Mouse (Mus musculus): ENCODE measurements around the gene Srl. TPM values are rescaled to one million over a fixed set of nuclear protein-coding genes. Genes with fewer than 3 reads are reported as not detected.

The Srl gene
- total and polyA plus RNA-seq, 2 experiments from 2014 or later = 11.6 to 34.4 TPM

GRCm38 (mm10) chr16:4551056-4551455 is 9.4 kb upstream of the Srl start:
- Histone ChIP-seq H3K9me3 (ENCODE audit: low read length) (no peaks in the 10 kb centered on the region), H3K4me2 (ENCODE audit: low read depth, low read length, poor library complexity, severe bottlenecking) (no peak overlapping the region), H3K9ac (replicated peaks; ENCODE audit: low read length, poor library complexity, severe bottlenecking) (no peak overlapping the region), H3K27me3 (ENCODE audit: insufficient read depth, low read length) (no peaks in the 10 kb centered on the region), H3K4me1 (ENCODE audit: insufficient read depth, low read length) (no peaks in the 10 kb centered on the region), H3K4me3 (ENCODE audit: low read depth, low read length) (no peak overlapping the region), H3K27ac (ENCODE audit: low read depth, low read length) (no peak overlapping the region), H3K36me3 (ENCODE audit: insufficient read depth, low read length) (peaks cover 4% of the 10 kb centered on the region; the same call in 1 of the 2 replicates)
- WGBS = 33% methylated on average over 13 of the region's 13 CpGs
- peak; percentile 98 for TF ChIP-seq CTCF (IDR thresholded peaks at IDR 0.05)
- ATAC-seq (ENCODE audit: low FRiP score) (peak; percentile 69), DNase-seq (ENCODE audit: low spot score) (peak; percentile 75)

- TF ChIP-seq CTCF (IDR thresholded peaks at IDR 0.05) = peak; percentile 11; the same call in 1 of the 2 replicates
- H3K27me3 ChIP-seq (ENCODE audit: insufficient read depth, low read length) = no peaks in the 10 kb centered on the region
- no peak for ATAC-seq (ENCODE audit: low FRiP score)
- H3K9ac ChIP-seq (replicated peaks; ENCODE audit: low read length, poor library complexity, severe bottlenecking) = no peak overlapping the region
- peaks cover 13% of the 10 kb centered on the region for H3K36me3 ChIP-seq (ENCODE audit: insufficient read depth, low read length)
- no peak overlapping the region for H3K4me2 ChIP-seq (ENCODE audit: low read depth, low read length, poor library complexity, severe bottlenecking)
- no peaks in the 10 kb centered on the region for H3K9me3 ChIP-seq (ENCODE audit: low read length)
- no peak overlapping the region for H3K4me3 ChIP-seq (ENCODE audit: low read depth, low read length)
- no peak for DNase-seq (ENCODE audit: low spot score)
- 90% methylated on average over 18 of the region's 18 CpGs for WGBS
- H3K27ac ChIP-seq (ENCODE audit: low read depth, low read length) = no peak overlapping the region
- no peaks in the 10 kb centered on the region for H3K4me1 ChIP-seq (ENCODE audit: insufficient read depth, low read length)
These were observed 7.5 kb upstream of the Srl start for GRCm38 (mm10) chr16:4548953-4549688.

- DNase-seq (ENCODE audit: low spot score) = no peak
- Histone ChIP-seq H3K4me2 (ENCODE audit: low read depth, low read length, poor library complexity, severe bottlenecking) (no peak overlapping the region), H3K27me3 (ENCODE audit: insufficient read depth, low read length) (no peaks in the 10 kb centered on the region), H3K9ac (replicated peaks; ENCODE audit: low read length, poor library complexity, severe bottlenecking) (no peak overlapping the region), H3K36me3 (ENCODE audit: insufficient read depth, low read length) (peaks cover 13% of the 10 kb centered on the region), H3K9me3 (ENCODE audit: low read length) (no peaks in the 10 kb centered on the region), H3K27ac (ENCODE audit: low read depth, low read length) (no peak overlapping the region), H3K4me1 (ENCODE audit: insufficient read depth, low read length) (no peaks in the 10 kb centered on the region), H3K4me3 (ENCODE audit: low read depth, low read length) (no peak overlapping the region)
- WGBS = 92% methylated on average over 5 of the region's 5 CpGs
- no peak for ATAC-seq (ENCODE audit: low FRiP score)
- no peak for TF ChIP-seq CTCF (IDR thresholded peaks at IDR 0.05)
These were observed 6.0 kb upstream of the Srl start for GRCm38 (mm10) chr16:4547611-4548010.

GRCm38 (mm10) chr16:4546838-4547237 is 5.2 kb upstream of the Srl start:
- ATAC-seq (ENCODE audit: low FRiP score) (no peak), DNase-seq (ENCODE audit: low spot score) (no peak)
- no peak overlapping the region for H3K27ac ChIP-seq (ENCODE audit: low read depth, low read length)
- TF ChIP-seq CTCF (IDR thresholded peaks at IDR 0.05) = no peak
- no peaks in the 10 kb centered on the region for H3K27me3 ChIP-seq (ENCODE audit: insufficient read depth, low read length)
- 94% methylated on average over 8 of the region's 8 CpGs for WGBS
- H3K4me3 ChIP-seq (ENCODE audit: low read depth, low read length) = no peak overlapping the region
- H3K9me3 ChIP-seq (ENCODE audit: low read length) = no peaks in the 10 kb centered on the region
- no peak overlapping the region for H3K4me2 ChIP-seq (ENCODE audit: low read depth, low read length, poor library complexity, severe bottlenecking)
- no peaks in the 10 kb centered on the region for H3K4me1 ChIP-seq (ENCODE audit: insufficient read depth, low read length)
- no peak overlapping the region for H3K9ac ChIP-seq (replicated peaks; ENCODE audit: low read length, poor library complexity, severe bottlenecking)
- peaks cover 13% of the 10 kb centered on the region for H3K36me3 ChIP-seq (ENCODE audit: insufficient read depth, low read length)

DNA sequence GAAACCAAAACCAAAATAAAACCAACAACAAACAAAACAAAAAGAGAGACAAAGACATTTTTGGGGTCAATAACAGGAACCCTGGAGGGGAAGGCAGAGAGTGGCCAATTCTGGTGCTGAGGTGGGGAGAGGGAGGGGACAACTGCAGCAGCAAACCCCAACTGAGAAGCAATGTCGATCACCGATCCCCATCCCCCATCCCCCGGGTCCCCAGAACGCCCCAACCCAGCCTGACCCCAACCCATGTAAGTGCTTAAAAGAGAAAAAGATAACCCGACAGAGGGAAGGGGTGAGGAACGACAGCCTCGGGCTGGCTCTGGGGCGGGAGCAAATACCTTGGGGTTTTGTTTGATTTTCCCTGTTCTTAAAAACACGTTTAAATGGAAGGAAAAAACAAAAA is 3.2 kb upstream of the Srl start:
- no peak for TF ChIP-seq CTCF (IDR thresholded peaks at IDR 0.05)
- no peak for ATAC-seq (ENCODE audit: low FRiP score)
- 79% methylated on average over 9 of the region's 9 CpGs for WGBS

DNA sequence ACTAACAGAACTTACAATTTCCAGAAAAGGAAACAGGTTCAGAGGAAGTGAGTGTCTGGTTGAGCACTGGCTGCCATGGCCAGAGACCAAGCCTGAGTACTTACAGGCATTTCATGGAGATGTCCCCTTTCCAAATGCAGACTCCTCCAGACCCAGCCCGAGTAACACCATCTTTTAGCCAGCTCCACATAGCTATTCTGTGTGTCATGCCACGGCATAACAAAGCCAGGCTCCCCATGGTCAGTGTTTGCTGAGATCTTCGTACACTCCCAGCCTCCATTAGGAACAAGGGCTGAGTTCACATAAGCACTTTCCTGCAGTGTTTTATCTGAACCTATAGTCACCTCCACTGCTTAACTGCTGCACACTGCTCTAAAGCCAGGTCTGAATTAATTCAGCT is 1.6 kb upstream of the Srl start:
- H3K9me3 ChIP-seq (ENCODE audit: low read length) = no peaks in the 10 kb centered on the region
- WGBS = 71% methylated on average over 3 of the region's 3 CpGs
- no peak overlapping the region for H3K27ac ChIP-seq (ENCODE audit: low read depth, low read length)
- no peak overlapping the region for H3K4me2 ChIP-seq (ENCODE audit: low read depth, low read length, poor library complexity, severe bottlenecking)
- no peak for TF ChIP-seq CTCF (IDR thresholded peaks at IDR 0.05)
- ATAC-seq (ENCODE audit: low FRiP score) = no peak
- no peaks in the 10 kb centered on the region for H3K4me1 ChIP-seq (ENCODE audit: insufficient read depth, low read length)
- H3K36me3 ChIP-seq (ENCODE audit: insufficient read depth, low read length) = peaks cover 13% of the 10 kb centered on the region
- H3K27me3 ChIP-seq (ENCODE audit: insufficient read depth, low read length) = no peaks in the 10 kb centered on the region
- H3K4me3 ChIP-seq (ENCODE audit: low read depth, low read length) = no peak overlapping the region
- no peak for DNase-seq (ENCODE audit: low spot score)
- no peak overlapping the region for H3K9ac ChIP-seq (replicated peaks; ENCODE audit: low read length, poor library complexity, severe bottlenecking)

More for the DNA sequence above, 3.2 kb upstream of the Srl start:
- H3K36me3 ChIP-seq (ENCODE audit: insufficient read depth, low read length) = peaks cover 13% of the 10 kb centered on the region
- no peak overlapping the region for H3K9ac ChIP-seq (replicated peaks; ENCODE audit: low read length, poor library complexity, severe bottlenecking)
- no peaks in the 10 kb centered on the region for H3K27me3 ChIP-seq (ENCODE audit: insufficient read depth, low read length)
- no peak overlapping the region for H3K4me3 ChIP-seq (ENCODE audit: low read depth, low read length)
- no peak overlapping the region for H3K4me2 ChIP-seq (ENCODE audit: low read depth, low read length, poor library complexity, severe bottlenecking)
- DNase-seq (ENCODE audit: low spot score) = no peak
- H3K27ac ChIP-seq (ENCODE audit: low read depth, low read length) = no peak overlapping the region
- H3K9me3 ChIP-seq (ENCODE audit: low read length) = no peaks in the 10 kb centered on the region
- no peaks in the 10 kb centered on the region for H3K4me1 ChIP-seq (ENCODE audit: insufficient read depth, low read length)

Measured in midbrain, postnatal 0 days (tissue).